Mouse (Mus musculus) erythroblast, adult 5-6 weeks (primary cell): ENCODE data around the gene Ankrd33. TPM values are rescaled to one million over a fixed set of nuclear protein-coding genes. Genes with fewer than 3 reads are reported as not detected.

Experiments used
- total RNA-seq, 2 experiments: library from RNA; stranded (forward) in 1 of 2; stranded (reverse) in 1 of 2; fragments of 150-400 nt in 1 of 2; fragments of 200-764, 138-1000 nt in 1 of 2; gene quantifications; 2 replicates each; pipeline versions ENCODE4 v1.2.3 to v1.2.4; 2015 to 2017; ENCODE audit warnings: low replicate concordance in 2 of 2

Gene Ankrd33
- total RNA-seq, 2 experiments from 2014 or later, result not detected

Other genes starting within 250 kb of the Ankrd33 start
- gene Scn8a, start 245.9 kb upstream of the Ankrd33 start, total RNA-seq (2015; ENCODE audit: low replicate concordance), result not detected in 2 replicates
- not detected in 2 replicates for gene Scn8a, start 245.9 kb upstream of the Ankrd33 start, total RNA-seq (2017; ENCODE audit: low replicate concordance)
- gene Gm47841, start 68.4 kb upstream of the Ankrd33 start, total RNA-seq (2015; ENCODE audit: low replicate concordance), result not detected in 2 replicates
- not detected in 2 replicates for gene Gm47841, start 68.4 kb upstream of the Ankrd33 start, total RNA-seq (2017; ENCODE audit: low replicate concordance)
- not detected in 2 replicates for gene Fignl2, start 37.2 kb upstream of the Ankrd33 start, total RNA-seq (2015; ENCODE audit: low replicate concordance)
- gene Fignl2, start 37.2 kb upstream of the Ankrd33 start, total RNA-seq (2017; ENCODE audit: low replicate concordance), result not detected in 2 replicates
- 2.3 and 9.4 TPM in 2 replicates for gene Acvrl1, start 12.8 kb downstream of the Ankrd33 start, total RNA-seq (2015; ENCODE audit: low replicate concordance)
- gene Acvrl1, start 12.8 kb downstream of the Ankrd33 start, total RNA-seq (2017; ENCODE audit: low replicate concordance), result 2.3 and 3.8 TPM in 2 replicates
- 0.38 and 0.84 TPM in 2 replicates for gene Acvr1b, start 58.3 kb downstream of the Ankrd33 start, total RNA-seq (2015; ENCODE audit: low replicate concordance)
- 2.6 and 2.9 TPM in 2 replicates for gene Acvr1b, start 58.3 kb downstream of the Ankrd33 start, total RNA-seq (2017; ENCODE audit: low replicate concordance)
- gene Grasp, start 108.4 kb downstream of the Ankrd33 start, total RNA-seq (2015; ENCODE audit: low replicate concordance), result not detected in 2 replicates
- gene Grasp, start 108.4 kb downstream of the Ankrd33 start, total RNA-seq (2017; ENCODE audit: low replicate concordance), result 0.84 TPM in 1 of 2 replicates, not detected in the other
- 3.3 and 11.3 TPM in 2 replicates for gene Nr4a1, start 138.5 kb downstream of the Ankrd33 start, total RNA-seq (2015; ENCODE audit: low replicate concordance)
- gene Nr4a1, start 138.5 kb downstream of the Ankrd33 start, total RNA-seq (2017; ENCODE audit: low replicate concordance), result 6.0 and 15.7 TPM in 2 replicates
- gene Atg101, start 168.5 kb downstream of the Ankrd33 start, total RNA-seq (2015; ENCODE audit: low replicate concordance), result 7.9 and 14.2 TPM in 2 replicates
- gene Atg101, start 168.5 kb downstream of the Ankrd33 start, total RNA-seq (2017; ENCODE audit: low replicate concordance), result 13.0 and 14.1 TPM in 2 replicates
- gene 6030408B16Rik, start 177.5 kb downstream of the Ankrd33 start, total RNA-seq (2015; ENCODE audit: low replicate concordance), result not detected in 2 replicates
- gene 6030408B16Rik, start 177.5 kb downstream of the Ankrd33 start, total RNA-seq (2017; ENCODE audit: low replicate concordance), result not detected in 2 replicates